Mouse (Mus musculus) small intestine, adult 2 months (tissue): ENCODE measurements around the gene Nr2f2.

ENCODE experiments used
- CTCF ChIP-seq: fragments of 200-500 bp; IDR thresholded peaks from 2 replicates; pipeline ENCODE4 v1.5.1; 2012; ENCODE audit warnings: low read depth, mild to moderate bottlenecking, control low read depth, inconsistent platforms, low read length, moderate library complexity, mixed read lengths; ENCODE audit not compliant: insufficient replicate concordance, insufficient read length; ENCODE audit errors: extremely low read depth
- POLR2A ChIP-seq: fragments of 200-500 bp; IDR thresholded peaks from 2 replicates; pipeline ENCODE4 v1.6.1; 2012; ENCODE audit warnings: low read depth, mild to moderate bottlenecking, control low read depth, inconsistent platforms, low read length, moderate library complexity

GRCm38 (mm10) chr7:70331243-70332063, 35.1 kb downstream of the Nr2f2 start:
- no peak for TF ChIP-seq POLR2A
- no peak for TF ChIP-seq CTCF
